Mouse (Mus musculus) liver, embryonic 16.5 days (tissue): ENCODE results near the gene Mfsd5. TPM values are rescaled to one million over a fixed set of nuclear protein-coding genes. Genes with fewer than 3 reads are reported as not detected.

ENCODE experiments used
- ATAC-seq: fragments of 200-750 bp; cut with Nextera tagmentation; 2 replicates; pipeline ENCODE4 v1.8.0; 2017; ENCODE audit warnings: low read depth, mild to moderate bottlenecking, moderate number of reproducible peaks, moderate library complexity
- H3K27ac ChIP-seq: fragments of 300-500 bp; sonication (generic); 2 replicates; pipeline ENCODE4 v1.5.1; 2014; ENCODE audit warnings: mild to moderate bottlenecking, low read length
- H3K27me3 ChIP-seq: fragments of 300-500 bp; sonication (generic); 2 replicates; pipeline ENCODE4 v1.6.1; 2014; ENCODE audit warnings: low read depth, low read length, mixed read lengths; ENCODE audit not compliant: control insufficient read depth, insufficient read depth
- H3K36me3 ChIP-seq: fragments of 300-500 bp; sonication (generic); 2 replicates; pipeline ENCODE4 v1.6.1; 2014; ENCODE audit warnings: mild to moderate bottlenecking; ENCODE audit not compliant: control insufficient read depth, insufficient read depth
- H3K4me1 ChIP-seq: fragments of 300-500 bp; sonication (generic); 2 replicates; pipeline ENCODE4 v1.6.1; 2014; ENCODE audit warnings: low read depth, low read length, mixed read lengths; ENCODE audit not compliant: control insufficient read depth
- H3K4me2 ChIP-seq: fragments of 300-500 bp; sonication (generic); 2 replicates; pipeline ENCODE4 v1.6.1; 2014; ENCODE audit warnings: low read depth, low read length, mixed read lengths
- H3K4me3 ChIP-seq: fragments of 300-500 bp; sonication (generic); 2 replicates; pipeline ENCODE4 v1.5.1; 2014; ENCODE audit warnings: low read depth, mild to moderate bottlenecking, low read length
- H3K9ac ChIP-seq: fragments of 300-500 bp; sonication (generic); 2 replicates; pipeline ENCODE4 v1.6.1; 2014; ENCODE audit warnings: low read depth, low read length
- H3K9me3 ChIP-seq: fragments of 300-500 bp; sonication (generic); replicated peaks from 2 replicates; pipeline ENCODE4 v1.6.1; 2016; ENCODE audit warnings: low read length; ENCODE audit not compliant: control insufficient read depth
- WGBS: fragments of 180-500 bp; shearing (Covaris S2); extraction: QIAGEN DNeasy Blood & Tissue Kit; methylation state at CpG from one replicate; pipeline ENCODE4 v1.1.7; 2014; ENCODE audit not compliant: insufficient replicate concordance; 5-methylcytosine and 5-hydroxymethylcytosine counted together
- polyA plus RNA-seq: library from polyadenylated mRNA; unstranded; fragments of >200 nt; fragmentation: Nextera tagmentation; extraction: Ambion mirVana; gene quantifications from 2 replicates; pipeline ENCODE4 v1.2.1, GENCODE M21; 2015

The Mfsd5 gene
- polyA plus RNA-seq, 1 experiment from 2014 or later: 21.3 TPM

DNA sequence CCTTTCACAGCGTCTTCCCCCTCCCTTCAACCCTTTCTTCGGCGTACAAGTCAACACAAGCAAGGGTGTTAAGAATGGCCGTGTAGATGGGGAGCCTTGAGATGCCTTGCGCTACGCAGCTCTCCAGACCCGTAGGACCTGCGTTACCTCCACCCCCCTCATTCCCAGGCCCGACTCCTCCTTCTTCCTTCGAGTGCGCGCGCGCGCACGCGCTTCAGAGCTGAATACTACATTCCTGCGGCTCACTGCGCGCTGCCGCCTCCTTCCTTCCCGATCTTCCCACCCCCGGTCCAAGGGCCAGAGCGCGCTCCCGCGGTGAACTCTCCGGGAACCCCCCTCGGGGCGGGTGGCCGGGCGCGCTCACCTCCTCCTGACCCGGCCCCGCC lies 32.4 kb upstream of the Mfsd5 start:
- peak; percentile 72 for ATAC-seq
- under 1% methylated on average over 27 of the region's 35 CpGs for WGBS
- Histone ChIP-seq H3K27ac (peak overlapping the region; percentile 78), H3K36me3 (no peaks in the 10 kb centered on the region), H3K27me3 (peaks cover 85% of the 10 kb centered on the region), H3K4me1 (peaks cover 17% of the 10 kb centered on the region), H3K9ac (peak overlapping the region; percentile 9; the same call in 1 of the 2 replicates), H3K4me3 (peak overlapping the region; percentile 60), H3K4me2 (peak overlapping the region; percentile 76), H3K9me3 (no peaks in the 10 kb centered on the region)

DNA sequence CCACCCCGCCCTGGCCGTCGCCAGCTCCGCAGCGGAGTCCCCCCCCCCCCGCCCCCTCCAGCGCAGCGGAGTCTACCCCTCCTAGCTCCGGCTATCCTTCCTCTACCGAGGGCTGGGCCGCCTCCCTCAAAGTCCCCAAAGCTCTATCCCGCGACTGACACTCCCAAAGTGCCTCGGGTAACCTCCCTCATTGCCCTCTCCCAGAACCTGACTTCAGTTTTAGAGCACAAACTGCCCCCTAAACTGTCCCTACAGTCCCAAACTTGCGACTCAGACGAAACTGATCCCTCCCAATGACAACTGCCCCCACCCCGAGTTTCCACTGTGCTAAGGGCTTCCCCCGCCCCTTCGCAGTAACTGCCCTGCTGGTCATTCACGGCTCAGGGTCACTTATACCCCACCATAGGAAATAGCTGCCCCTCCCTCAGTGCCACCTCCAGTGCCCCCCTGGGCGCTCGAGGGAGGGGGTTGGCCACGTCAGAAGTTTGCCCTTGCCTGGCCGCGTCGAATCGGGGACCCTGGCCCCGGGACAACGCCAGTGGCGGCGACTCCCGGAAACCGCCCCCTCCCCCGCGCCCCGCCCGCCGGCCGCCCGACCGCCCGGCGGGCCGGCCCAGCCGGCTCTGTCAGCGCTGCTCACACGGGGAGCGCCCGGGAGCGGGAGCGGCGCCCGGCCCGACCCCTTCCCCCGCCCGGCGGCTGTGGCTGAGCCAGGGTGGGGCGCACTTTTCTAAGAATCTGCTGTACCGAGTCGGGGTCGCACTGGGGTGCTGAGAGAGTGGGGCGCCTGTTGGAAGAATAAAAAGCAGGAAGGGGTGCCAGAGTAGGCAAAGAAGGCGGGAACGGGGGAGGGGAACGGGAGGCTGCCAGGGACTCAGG lies 31.8 kb upstream of the Mfsd5 start:
- Histone ChIP-seq H3K4me1 (peaks cover 17% of the 10 kb centered on the region), H3K27me3 (peaks cover 86% of the 10 kb centered on the region), H3K27ac (peak overlapping the region; percentile 78), H3K36me3 (no peaks in the 10 kb centered on the region), H3K4me2 (peak overlapping the region; percentile 76), H3K9ac (peak overlapping the region; percentile 38; the same call in 1 of the 2 replicates), H3K9me3 (no peaks in the 10 kb centered on the region), H3K4me3 (peak overlapping the region; percentile 60)
- WGBS: under 1% methylated on average over 51 of the region's 65 CpGs
- peak; percentile 30 for ATAC-seq

DNA sequence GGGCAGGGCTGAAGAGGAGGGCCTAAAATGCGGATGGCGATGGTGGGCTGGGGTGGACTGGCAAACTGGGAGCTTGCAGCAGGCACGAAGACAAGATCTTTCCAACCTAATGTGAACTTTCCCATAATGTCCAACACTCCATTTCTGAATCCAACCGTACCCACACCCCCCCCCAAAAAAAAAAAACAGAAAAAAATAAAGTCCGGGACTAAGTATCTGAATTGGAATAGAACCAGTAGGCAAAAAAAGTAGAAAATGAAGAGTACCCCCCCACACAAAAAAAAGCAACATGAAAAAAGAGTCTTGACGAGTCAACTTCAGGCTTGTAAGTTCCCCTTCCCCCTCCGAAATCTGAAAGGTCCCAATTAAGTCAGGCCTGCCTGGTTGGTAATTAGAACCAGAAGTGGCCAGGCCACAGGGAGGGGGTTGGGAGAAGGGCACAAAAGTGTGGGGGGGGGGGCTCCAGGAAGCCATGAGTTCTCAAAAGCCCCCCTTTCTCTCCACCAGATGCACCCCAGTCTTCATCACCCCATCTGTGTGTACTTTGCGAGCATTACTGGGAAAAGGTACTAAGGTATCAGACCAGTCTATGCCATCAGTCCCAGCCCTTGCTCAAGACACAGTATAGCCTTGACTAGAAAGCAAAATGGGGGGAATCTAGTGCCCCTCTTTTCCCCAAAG lies 31.0 kb upstream of the Mfsd5 start:
- Histone ChIP-seq H3K4me1 (peaks cover 14% of the 10 kb centered on the region), H3K36me3 (no peaks in the 10 kb centered on the region), H3K4me3 (peak overlapping the region; percentile 60), H3K27me3 (peaks cover 89% of the 10 kb centered on the region), H3K27ac (no peak overlapping the region), H3K4me2 (peak overlapping the region; percentile 76), H3K9me3 (no peaks in the 10 kb centered on the region), H3K9ac (no peak overlapping the region)
- WGBS: 12% methylated on average over 8 of the region's 8 CpGs
- no peak for ATAC-seq

DNA sequence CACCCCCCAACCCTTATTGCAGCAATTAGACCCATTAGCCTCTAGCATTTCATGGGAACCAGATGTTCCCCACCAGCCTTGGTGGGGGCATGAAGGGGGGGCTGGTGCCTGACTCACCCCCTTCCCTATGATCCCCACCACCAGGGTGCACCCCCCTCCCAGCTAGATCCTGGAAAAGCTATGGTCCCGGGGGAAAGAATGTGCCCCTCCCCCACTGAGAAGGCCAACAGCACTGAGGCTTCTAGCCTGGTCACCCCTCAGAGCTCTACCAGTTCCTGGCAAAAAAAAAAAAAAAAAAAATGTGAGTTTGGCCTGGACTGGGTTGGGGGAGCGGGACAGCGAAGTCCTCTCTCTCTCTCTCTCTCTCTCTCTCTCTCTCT lies 30.5 kb upstream of the Mfsd5 start:
- Histone ChIP-seq H3K9ac (no peak overlapping the region), H3K9me3 (no peaks in the 10 kb centered on the region), H3K36me3 (no peaks in the 10 kb centered on the region), H3K27me3 (peaks cover 89% of the 10 kb centered on the region), H3K27ac (no peak overlapping the region), H3K4me1 (peaks cover 10% of the 10 kb centered on the region), H3K4me3 (no peak overlapping the region), H3K4me2 (no peak overlapping the region)
- WGBS: 22% methylated on average over 3 of the region's 3 CpGs
- no peak for ATAC-seq

DNA sequence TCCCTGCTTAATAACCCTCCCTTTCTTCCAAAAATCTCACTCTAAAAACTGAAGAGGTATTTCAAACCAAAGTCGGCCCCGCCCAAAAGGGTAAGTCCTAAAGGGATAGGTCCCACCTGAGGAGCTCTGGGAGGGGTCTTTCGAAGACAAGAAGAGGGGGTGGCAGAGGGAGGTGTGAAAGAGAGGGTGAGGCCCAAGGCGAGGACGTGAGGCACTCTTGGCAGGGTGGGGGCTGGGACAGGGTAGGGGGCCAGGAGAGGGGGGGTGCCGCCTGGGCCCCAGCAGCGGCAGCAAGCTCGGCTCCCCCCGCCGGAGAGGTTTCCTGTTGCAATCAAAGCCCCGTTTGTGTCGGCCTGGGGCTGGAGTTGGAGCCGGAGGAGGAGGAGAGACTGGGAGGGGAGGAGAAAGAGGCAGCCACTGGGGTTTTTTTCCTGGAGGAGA lies 30.0 kb upstream of the Mfsd5 start:
- Histone ChIP-seq H3K27me3 (peaks cover 90% of the 10 kb centered on the region), H3K27ac (no peak overlapping the region), H3K9ac (no peak overlapping the region), H3K9me3 (no peaks in the 10 kb centered on the region), H3K4me3 (no peak overlapping the region), H3K4me1 (peaks cover 10% of the 10 kb centered on the region), H3K36me3 (no peaks in the 10 kb centered on the region), H3K4me2 (no peak overlapping the region)
- WGBS: 2% methylated on average over 13 of the region's 13 CpGs
- no peak for ATAC-seq

DNA sequence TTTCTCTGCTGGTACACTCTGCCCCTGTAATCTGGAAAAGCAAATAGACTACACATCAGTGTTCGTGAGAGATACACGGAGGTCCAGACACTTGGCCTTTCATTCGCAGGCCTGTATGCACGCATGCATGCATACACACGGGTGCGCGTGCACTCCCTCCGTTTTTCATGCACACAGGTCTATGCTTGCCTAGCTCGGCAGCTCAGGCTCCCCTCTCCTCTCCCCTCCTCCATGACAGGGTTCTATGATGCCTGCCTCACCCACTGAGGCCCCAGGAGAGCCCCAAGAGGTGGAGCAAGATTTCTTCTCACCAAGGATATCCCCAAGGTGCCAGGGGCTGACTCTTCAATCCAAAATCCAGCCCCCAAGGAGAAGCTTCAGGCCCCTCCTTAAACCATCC lies 29.3 kb upstream of the Mfsd5 start:
- H3K4me1 ChIP-seq: peaks cover 10% of the 10 kb centered on the region
- no peak overlapping the region for H3K4me3 ChIP-seq
- no peak overlapping the region for H3K4me2 ChIP-seq
- WGBS: 52% methylated on average over 9 of the region's 9 CpGs
- no peaks in the 10 kb centered on the region for H3K36me3 ChIP-seq
- peaks cover 86% of the 10 kb centered on the region for H3K27me3 ChIP-seq
- H3K27ac ChIP-seq: no peak overlapping the region
- ATAC-seq: no peak
- no peaks in the 10 kb centered on the region for H3K9me3 ChIP-seq
- no peak overlapping the region for H3K9ac ChIP-seq

DNA sequence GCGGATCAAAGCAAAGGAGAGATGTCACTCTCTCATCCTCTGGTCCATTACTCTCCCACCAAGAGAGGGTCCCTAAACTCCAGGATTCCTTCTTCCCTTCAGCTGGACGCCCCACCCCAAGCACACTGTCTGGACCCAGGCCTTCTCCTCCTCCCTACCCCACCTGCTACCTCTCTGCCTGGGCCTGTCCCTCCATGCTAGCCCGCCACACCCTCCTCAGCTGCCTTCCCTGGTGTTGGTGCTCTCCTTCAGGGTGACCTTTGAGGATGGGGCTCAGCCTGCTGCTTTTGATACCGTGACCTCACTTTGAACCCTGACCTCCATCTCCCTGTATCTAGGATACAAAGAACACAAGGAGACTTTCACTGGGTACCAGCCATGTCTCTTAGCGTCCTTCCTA lies 28.7 kb upstream of the Mfsd5 start:
- Histone ChIP-seq H3K9ac (no peak overlapping the region), H3K4me2 (no peak overlapping the region), H3K4me3 (no peak overlapping the region), H3K36me3 (no peaks in the 10 kb centered on the region), H3K4me1 (peaks cover 10% of the 10 kb centered on the region), H3K9me3 (no peaks in the 10 kb centered on the region), H3K27me3 (peaks cover 86% of the 10 kb centered on the region), H3K27ac (no peak overlapping the region)
- no peak for ATAC-seq
- 67% methylated on average over 5 of the region's 5 CpGs for WGBS

DNA sequence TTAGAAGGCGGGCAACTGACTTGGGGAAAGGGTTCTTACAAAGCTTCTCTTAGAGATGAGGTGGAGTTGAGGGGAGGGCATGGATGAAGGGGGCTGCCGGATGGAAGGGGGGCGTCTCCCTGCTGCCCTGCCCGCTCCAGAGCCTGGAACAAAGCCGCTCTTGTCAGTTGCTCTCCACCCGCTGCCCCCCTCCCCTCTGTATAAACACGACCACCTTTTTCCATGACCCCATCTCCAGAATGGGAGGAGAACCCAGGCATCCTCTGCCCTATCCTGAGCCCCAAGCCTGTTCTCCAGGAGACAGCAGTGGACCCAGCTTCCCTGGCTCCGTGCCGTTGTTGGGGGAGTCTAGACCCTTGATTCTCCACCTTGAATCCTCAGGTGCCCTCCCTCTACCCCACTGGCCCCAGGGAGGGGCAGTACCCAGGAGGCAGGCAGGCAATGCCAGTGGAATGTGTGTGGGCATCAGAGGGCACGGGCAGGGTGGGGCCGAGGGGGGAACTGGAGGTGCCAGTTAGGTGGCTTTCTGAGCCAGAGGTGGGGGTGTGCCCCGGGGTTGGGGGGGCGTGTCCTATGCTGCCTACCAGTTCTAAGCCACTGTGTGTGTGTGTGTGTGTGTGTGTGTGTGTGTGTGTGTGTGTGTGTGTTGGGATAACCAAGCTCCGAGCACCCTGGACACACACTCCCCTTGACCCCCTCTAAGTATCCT lies 23.6 kb upstream of the Mfsd5 start:
- no peaks in the 10 kb centered on the region for H3K36me3 ChIP-seq
- peaks cover 80% of the 10 kb centered on the region for H3K27me3 ChIP-seq
- no peak overlapping the region for H3K27ac ChIP-seq
- H3K4me2 ChIP-seq: no peak overlapping the region
- no peak for ATAC-seq
- no peak overlapping the region for H3K4me3 ChIP-seq
- H3K9ac ChIP-seq: no peak overlapping the region
- WGBS: 42% methylated on average over 13 of the region's 14 CpGs
- peaks cover 8% of the 10 kb centered on the region for H3K4me1 ChIP-seq
- H3K9me3 ChIP-seq: no peaks in the 10 kb centered on the region
